In genomic region chr4:108369254-108369653, GRCm38 (mm10) we compare ENCODE assay signal across 15 mouse cellular contexts. TPM values are rescaled to one million over a fixed set of nuclear protein-coding genes. Genes with fewer than 3 reads are reported as not detected.
A peak's percentile ranks its signal among the peaks of the same experiment; 100 is the strongest.
DNase-seq lines count a peak whose midpoint lies in the region; ATAC-seq and TF ChIP-seq lines count a peak whose summit lies in the region.
"Had no signal": no experiment of that assay in that cellular context is flagged by ENCODE, and none has a peak within 500 bp of the region (broad histone marks: within the 10 kb centered on the region; RNA-seq: fewer than 3 reads in every experiment).

No protein-coding gene starts in this region.

- peak; percentile 66 for DNase-seq in kidney, adult 18-20 months
- peak; percentile 39 for DNase-seq in adipocyte (ENCODE audit: low spot score)
- peak; percentile 67 for DNase-seq in liver, postnatal 0 days
- DNase-seq in thymus, postnatal 4 days: no peak
- DNase-seq in left cerebral cortex, adult 11 months (ENCODE audit: low spot score): no peak
- no peak for DNase-seq in hindbrain, postnatal 0 days (ENCODE audit: low spot score)
- DNase-seq: cerebellum, adult 9-11 months; heart, postnatal 4 days; right cerebral cortex, postnatal 14 days had no signal

- no peak overlapping the region for H3K9ac ChIP-seq in kidney, embryonic 15.5 days
- no peak overlapping the region for H3K9ac ChIP-seq in intestine, embryonic 15.5 days
- no peak overlapping the region for H3K9ac ChIP-seq in liver, postnatal 0 days (replicated peaks)
- no peak overlapping the region for H3K9ac ChIP-seq in hindbrain, postnatal 0 days (replicated peaks; ENCODE audit: low read length)
- H3K9ac ChIP-seq: neural tube, embryonic 12.5 days had no signal

- H3K4me3 ChIP-seq in kidney, embryonic 15.5 days (replicated peaks): no peak overlapping the region
- H3K4me3 ChIP-seq in intestine, embryonic 15.5 days (replicated peaks): no peak overlapping the region
- H3K4me3 ChIP-seq in liver, postnatal 0 days (ENCODE audit: low read depth, low read length): no peak overlapping the region
- no peak overlapping the region for H3K4me3 ChIP-seq in hindbrain, postnatal 0 days (ENCODE audit: low read length)
- H3K4me3 ChIP-seq: erythroblast, embryonic 14.5 days; neural tube, embryonic 12.5 days had no signal

- no peak; the same call in 1 of the 2 replicates for ATAC-seq in kidney, embryonic 15.5 days (replicated peaks; ENCODE audit: low FRiP score)
- peak; percentile 34; the same call in 1 of the 2 replicates for ATAC-seq in intestine, embryonic 15.5 days
- peak; percentile 89 for ATAC-seq in liver, postnatal 0 days
- no peak for ATAC-seq in hindbrain, postnatal 0 days

- peak; percentile 34; the same call in 1 of the 2 replicates for TF ChIP-seq CTCF in liver, postnatal 0 days (IDR thresholded peaks at IDR 0.05; ENCODE audit: low read depth)
- no peak for TF ChIP-seq CTCF in hindbrain, postnatal 0 days (IDR thresholded peaks at IDR 0.05; ENCODE audit: low read depth)

- H3K4me2 ChIP-seq in kidney, embryonic 15.5 days: no peak overlapping the region
- no peak overlapping the region for H3K4me2 ChIP-seq in intestine, embryonic 15.5 days (replicated peaks)
- no peak overlapping the region for H3K4me2 ChIP-seq in liver, postnatal 0 days (ENCODE audit: low read depth, low read length)
- H3K4me2 ChIP-seq in hindbrain, postnatal 0 days (ENCODE audit: low read depth, low read length): no peak overlapping the region
- H3K4me2 ChIP-seq: neural tube, embryonic 12.5 days had no signal

- WGBS in kidney, embryonic 15.5 days: 16% methylated on average over 5 of the region's 5 CpGs
- 36% methylated on average over 5 of the region's 5 CpGs for WGBS in intestine, embryonic 15.5 days
- 30% methylated on average over 5 of the region's 5 CpGs for WGBS in liver, postnatal 0 days (ENCODE audit: insufficient replicate concordance)
- WGBS in hindbrain, postnatal 0 days: 28% methylated on average over 5 of the region's 5 CpGs

- TF ChIP-seq EP300 in liver, postnatal 0 days (IDR thresholded peaks at IDR 0.05; ENCODE audit: low read depth): no peak

- H3K36me3 ChIP-seq in kidney, embryonic 15.5 days: no peaks in the 10 kb centered on the region
- H3K36me3 ChIP-seq in intestine, embryonic 15.5 days: no peaks in the 10 kb centered on the region
- no peaks in the 10 kb centered on the region for H3K36me3 ChIP-seq in liver, postnatal 0 days (replicated peaks; ENCODE audit: insufficient read depth, low read length)
- no peaks in the 10 kb centered on the region for H3K36me3 ChIP-seq in hindbrain, postnatal 0 days (ENCODE audit: insufficient read depth, low read length)
- H3K36me3 ChIP-seq: neural tube, embryonic 12.5 days had no signal

- no peak overlapping the region for H3K27ac ChIP-seq in kidney, embryonic 15.5 days
- H3K27ac ChIP-seq in intestine, embryonic 15.5 days: no peak overlapping the region
- 0 out of 2 replicates have a peak overlapping the region, but pooled peaks have one; percentile 25 for H3K27ac ChIP-seq in liver, postnatal 0 days (ENCODE audit: low read depth)
- no peak overlapping the region for H3K27ac ChIP-seq in hindbrain, postnatal 0 days
- H3K27ac ChIP-seq: neural tube, embryonic 12.5 days had no signal

- no peaks in the 10 kb centered on the region for H3K27me3 ChIP-seq in kidney, embryonic 15.5 days
- H3K27me3 ChIP-seq in intestine, embryonic 15.5 days (replicated peaks): no peaks in the 10 kb centered on the region
- no peaks in the 10 kb centered on the region for H3K27me3 ChIP-seq in liver, postnatal 0 days (ENCODE audit: insufficient read depth, low read length)
- no peaks in the 10 kb centered on the region for H3K27me3 ChIP-seq in hindbrain, postnatal 0 days (ENCODE audit: insufficient read depth, low read length)
- H3K27me3 ChIP-seq: neural tube, embryonic 12.5 days had no signal

- H3K4me1 ChIP-seq in kidney, embryonic 15.5 days: peaks cover 6% of the 10 kb centered on the region
- 0 out of 2 replicates have a peak, but pooled peaks cover under 1% of the 10 kb centered on the region for H3K4me1 ChIP-seq in intestine, embryonic 15.5 days (replicated peaks)
- 0 out of 2 replicates have a peak, but pooled peaks cover 2% of the 10 kb centered on the region for H3K4me1 ChIP-seq in liver, postnatal 0 days (ENCODE audit: insufficient read depth)
- H3K4me1 ChIP-seq in hindbrain, postnatal 0 days (ENCODE audit: insufficient read depth, low read length): no peaks in the 10 kb centered on the region

- no peaks in the 10 kb centered on the region for H3K9me3 ChIP-seq in kidney, embryonic 15.5 days (replicated peaks)
- no peaks in the 10 kb centered on the region for H3K9me3 ChIP-seq in intestine, embryonic 15.5 days
- H3K9me3 ChIP-seq in liver, postnatal 0 days (ENCODE audit: low read length): no peaks in the 10 kb centered on the region
- H3K9me3 ChIP-seq in hindbrain, postnatal 0 days (ENCODE audit: low read length): no peaks in the 10 kb centered on the region
- H3K9me3 ChIP-seq: neural tube, embryonic 12.5 days had no signal

RNA-seq across cellular contexts. Expression of gene Shisal2a, which starts 13.9 kb away (rescaled TPM):
- polyA plus RNA-seq in kidney, embryonic 15.5 days (2015; fragmentation: Nextera tagmentation; extraction: Ambion mirVana): 1.0 and 1.7 TPM in 2 replicates
- 1.3 and 1.6 TPM in 2 replicates for polyA plus RNA-seq in intestine, embryonic 15.5 days (2015; fragmentation: Nextera tagmentation; extraction: Ambion mirVana)
- 0.26 and 0.52 TPM in 2 replicates for polyA plus RNA-seq in liver, postnatal 0 days (2015; fragmentation: Nextera tagmentation; extraction: Ambion mirVana)
- 0.47 and 1.8 TPM in 2 replicates for total RNA-seq in hindbrain, postnatal 0 days (2014; rRNA removed)
- 6.7 and 8.1 TPM in 2 replicates for polyA plus RNA-seq in hindbrain, postnatal 0 days (2015; fragmentation: Nextera tagmentation; extraction: Ambion mirVana)
- total RNA-seq: gastrocnemius, adult 8-10 months; left cerebral cortex, adult 18-20 months had no signal
- polyA plus RNA-seq: erythroblast, embryonic 14.5 days had no signal

RNA-seq across cellular contexts. Expression of gene Gpx7, which starts 37.5 kb away (rescaled TPM):
- polyA plus RNA-seq in kidney, embryonic 15.5 days (2015; fragmentation: Nextera tagmentation; extraction: Ambion mirVana): 62.3 and 69.4 TPM in 2 replicates
- polyA plus RNA-seq in intestine, embryonic 15.5 days (2015; fragmentation: Nextera tagmentation; extraction: Ambion mirVana): 37.5 and 42.6 TPM in 2 replicates
- polyA plus RNA-seq in liver, postnatal 0 days (2015; fragmentation: Nextera tagmentation; extraction: Ambion mirVana): 14.5 and 15.6 TPM in 2 replicates
- 36.5 and 47.2 TPM in 2 replicates for total RNA-seq in hindbrain, postnatal 0 days (2014; rRNA removed)
- polyA plus RNA-seq in hindbrain, postnatal 0 days (2015; fragmentation: Nextera tagmentation; extraction: Ambion mirVana): 38.6 and 38.9 TPM in 2 replicates
- polyA plus RNA-seq: erythroblast, embryonic 14.5 days had no signal

RNA-seq across cellular contexts. Expression of gene Coa7, which starts 41.3 kb away (rescaled TPM):
- polyA plus RNA-seq in kidney, embryonic 15.5 days (2015; fragmentation: Nextera tagmentation; extraction: Ambion mirVana): 57.3 and 61.0 TPM in 2 replicates
- polyA plus RNA-seq in intestine, embryonic 15.5 days (2015; fragmentation: Nextera tagmentation; extraction: Ambion mirVana): 65.2 and 65.3 TPM in 2 replicates
- polyA plus RNA-seq in liver, postnatal 0 days (2015; fragmentation: Nextera tagmentation; extraction: Ambion mirVana): 62.2 and 64.9 TPM in 2 replicates
- total RNA-seq in hindbrain, postnatal 0 days (2014; rRNA removed): 31.7 and 35.9 TPM in 2 replicates
- 50.8 and 54.2 TPM in 2 replicates for polyA plus RNA-seq in hindbrain, postnatal 0 days (2015; fragmentation: Nextera tagmentation; extraction: Ambion mirVana)

Comparison
In these comparisons a context has a peak if more than half of its experiments do, and no peak if none do; other contexts are left out.
1. DNase-seq: peak in kidney, adult 18-20 months (single experiment), adipocyte (single experiment) and liver, postnatal 0 days (single experiment); none in thymus, postnatal 4 days (single experiment), left cerebral cortex, adult 11 months (single experiment) and hindbrain, postnatal 0 days (single experiment).
2. ATAC-seq: peak in intestine, embryonic 15.5 days (single experiment) and liver, postnatal 0 days (single experiment); none in kidney, embryonic 15.5 days (single experiment) and hindbrain, postnatal 0 days (single experiment).